14 mouse cellular contexts compared by ENCODE assay signal in genomic region chr7:80063902-80064736, GRCm38 (mm10). TPM values are rescaled to one million over a fixed set of nuclear protein-coding genes. Genes with fewer than 3 reads are reported as not detected.
DNase-seq lines count a peak whose midpoint lies in the region; ATAC-seq and TF ChIP-seq lines count a peak whose summit lies in the region.
"Had no signal": no experiment of that assay in that cellular context is flagged by ENCODE, and none has a peak within 500 bp of the region (broad histone marks: within the 10 kb centered on the region; RNA-seq: fewer than 3 reads in every experiment).

No protein-coding gene starts in this region.

- no peak for TF ChIP-seq CTCF in forebrain, postnatal 0 days (IDR thresholded peaks at IDR 0.05; ENCODE audit: low read depth)
- no peak for TF ChIP-seq CTCF in G1E (IDR thresholded peaks at IDR 0.05; ENCODE audit: low read depth, low read length)
- TF ChIP-seq CTCF in intestine, postnatal 0 days (IDR thresholded peaks at IDR 0.05; ENCODE audit: low read depth) = no peak

- H3K36me3 ChIP-seq in forebrain, embryonic 10.5 days (replicated peaks) = peaks cover 13% of the 10 kb centered on the region; the same call in 1 of the 2 replicates
- no peaks in the 10 kb centered on the region for H3K36me3 ChIP-seq in forebrain, postnatal 0 days (ENCODE audit: insufficient read depth)
- H3K36me3 ChIP-seq in G1E (replicated peaks) = peaks cover 53% of the 10 kb centered on the region
- H3K36me3 ChIP-seq in midbrain, embryonic 13.5 days = no peaks in the 10 kb centered on the region
- no peaks in the 10 kb centered on the region; the same call in 1 of the 2 replicates for H3K36me3 ChIP-seq in intestine, postnatal 0 days (ENCODE audit: control insufficient read depth, insufficient read depth)
- H3K36me3 ChIP-seq: liver, embryonic 13.5 days; neural tube, embryonic 13.5 days had no signal

- H3K27me3 ChIP-seq in forebrain, embryonic 10.5 days (ENCODE audit: poor library complexity, severe bottlenecking) = no peaks in the 10 kb centered on the region
- no peaks in the 10 kb centered on the region for H3K27me3 ChIP-seq in forebrain, postnatal 0 days (ENCODE audit: insufficient read depth, low read length)
- no peaks in the 10 kb centered on the region for H3K27me3 ChIP-seq in G1E (ENCODE audit: insufficient read depth, low read length)
- H3K27me3 ChIP-seq in midbrain, embryonic 13.5 days = no peaks in the 10 kb centered on the region
- no peaks in the 10 kb centered on the region for H3K27me3 ChIP-seq in intestine, postnatal 0 days (replicated peaks; ENCODE audit: control insufficient read depth, insufficient read depth, low read length)
- H3K27me3 ChIP-seq: liver, embryonic 13.5 days; neural tube, embryonic 13.5 days had no signal

- peak overlapping the region; percentile 7; the same call in 1 of the 2 replicates for H3K4me3 ChIP-seq in forebrain, embryonic 10.5 days
- H3K4me3 ChIP-seq in forebrain, postnatal 0 days (ENCODE audit: low read depth, low read length) = no peak overlapping the region
- peak overlapping the region; percentile 45; the same call in 1 of the 2 replicates for H3K4me3 ChIP-seq in G1E (ENCODE audit: low read depth, low read length)
- no peak overlapping the region for H3K4me3 ChIP-seq in midbrain, embryonic 13.5 days (replicated peaks)
- H3K4me3 ChIP-seq in intestine, postnatal 0 days (ENCODE audit: low read depth, low read length) = no peak overlapping the region
- H3K4me3 ChIP-seq: liver, embryonic 13.5 days; neural tube, embryonic 13.5 days had no signal

- no peaks in the 10 kb centered on the region for H3K9me3 ChIP-seq in forebrain, embryonic 10.5 days
- H3K9me3 ChIP-seq in forebrain, postnatal 0 days (ENCODE audit: low read length) = no peaks in the 10 kb centered on the region
- H3K9me3 ChIP-seq in G1E (replicated peaks) = no peaks in the 10 kb centered on the region
- H3K9me3 ChIP-seq in midbrain, embryonic 13.5 days = no peaks in the 10 kb centered on the region
- H3K9me3 ChIP-seq in intestine, postnatal 0 days (ENCODE audit: control insufficient read depth) = no peaks in the 10 kb centered on the region
- H3K9me3 ChIP-seq: liver, embryonic 13.5 days; neural tube, embryonic 13.5 days had no signal

- no peak for ATAC-seq in forebrain, postnatal 0 days
- ATAC-seq in G1E (ENCODE audit: extremely low read depth, insufficient number of reproducible peaks, low FRiP score, poor library complexity, severe bottlenecking) = 0 out of 2 replicates have a peak, but pooled peaks have one; percentile 7
- 0 out of 2 replicates have a peak, but pooled peaks have one; percentile 13 for ATAC-seq in granulocyte monocyte progenitor cell, adult 5-6 weeks (replicated peaks; ENCODE audit: poor library complexity, severe bottlenecking)
- no peak for ATAC-seq in midbrain, embryonic 13.5 days
- ATAC-seq in intestine, postnatal 0 days = no peak

- H3K9ac ChIP-seq in forebrain, postnatal 0 days = no peak overlapping the region
- H3K9ac ChIP-seq in midbrain, embryonic 13.5 days (replicated peaks) = 0 out of 2 replicates have a peak overlapping the region, but pooled peaks have one; percentile 7
- H3K9ac ChIP-seq in intestine, postnatal 0 days (ENCODE audit: low read depth, low read length) = no peak overlapping the region
- H3K9ac ChIP-seq: liver, embryonic 13.5 days had no signal

- DNase-seq in forebrain, embryonic 10.5 days (ENCODE audit: extremely low spot score, low spot score) = no peak
- no peak for DNase-seq in forebrain, postnatal 0 days
- peak; percentile 69 for DNase-seq in G1E (ENCODE audit: low spot score)
- no peak for DNase-seq in testis, postnatal 10 days (ENCODE audit: low spot score)
- no peak for DNase-seq in cerebellum, adult 11 months
- DNase-seq: cerebellum, postnatal 25 days; kidney, postnatal 14 days; liver, embryonic 13.5 days; thymus, adult 2 months had no signal

- peak overlapping the region; percentile 86 for H3K27ac ChIP-seq in forebrain, embryonic 10.5 days
- no peak overlapping the region for H3K27ac ChIP-seq in forebrain, postnatal 0 days (ENCODE audit: low read depth, low read length)
- peak overlapping the region; percentile 27 for H3K27ac ChIP-seq in midbrain, embryonic 13.5 days
- H3K27ac ChIP-seq in intestine, postnatal 0 days (ENCODE audit: low read depth, low read length) = no peak overlapping the region
- H3K27ac ChIP-seq: liver, embryonic 13.5 days; neural tube, embryonic 13.5 days had no signal

- WGBS in forebrain, embryonic 10.5 days = 63% methylated on average over 15 of the region's 15 CpGs
- 46% methylated on average over 15 of the region's 15 CpGs for WGBS in forebrain, postnatal 0 days
- 47% methylated on average over 15 of the region's 15 CpGs for WGBS in midbrain, embryonic 13.5 days
- WGBS in intestine, postnatal 0 days = 78% methylated on average over 15 of the region's 15 CpGs

- H3K4me2 ChIP-seq in forebrain, postnatal 0 days (ENCODE audit: low read depth) = no peak overlapping the region
- 0 out of 2 replicates have a peak overlapping the region, but pooled peaks have one; percentile 0 for H3K4me2 ChIP-seq in midbrain, embryonic 13.5 days (replicated peaks)
- no peak overlapping the region for H3K4me2 ChIP-seq in intestine, postnatal 0 days (replicated peaks; ENCODE audit: low read depth)
- H3K4me2 ChIP-seq: heart, embryonic 11.5 days; liver, embryonic 13.5 days; neural tube, embryonic 13.5 days had no signal

- H3K4me1 ChIP-seq in forebrain, embryonic 10.5 days = peaks cover 96% of the 10 kb centered on the region
- H3K4me1 ChIP-seq in forebrain, postnatal 0 days (ENCODE audit: insufficient read depth) = peaks cover 1% of the 10 kb centered on the region; the same call in 1 of the 2 replicates
- peaks cover 89% of the 10 kb centered on the region for H3K4me1 ChIP-seq in G1E (ENCODE audit: insufficient read depth, low read depth, low read length)
- H3K4me1 ChIP-seq in midbrain, embryonic 13.5 days (replicated peaks) = peaks cover 47% of the 10 kb centered on the region
- H3K4me1 ChIP-seq in intestine, postnatal 0 days (replicated peaks; ENCODE audit: control insufficient read depth, insufficient read depth, low read length) = 0 out of 2 replicates have a peak, but pooled peaks cover 4% of the 10 kb centered on the region

RNA-seq across cellular contexts. Expression of gene Zfp710, which starts 39.5 kb away (rescaled TPM):
- polyA plus RNA-seq in forebrain, embryonic 10.5 days (2016; fragmentation: Nextera tagmentation; extraction: Ambion mirVana) = 33.3 and 33.4 TPM in 2 replicates
- total RNA-seq in forebrain, postnatal 0 days (2014; rRNA removed) = 22.5 and 30.6 TPM in 2 replicates
- polyA plus RNA-seq in forebrain, postnatal 0 days (2015; fragmentation: Nextera tagmentation; extraction: Ambion mirVana) = 9.6 and 12.3 TPM in 2 replicates
- total RNA-seq in G1E (2014; fragmentation: Nextera tagmentation) (25.1 and 38.6 TPM in 2 replicates), G1E (2017) (10.7 and 13.1 TPM in 2 replicates)
- polyA plus RNA-seq in G1E (2012) = 53.7 and 54.3 TPM in 2 replicates
- total RNA-seq in granulocyte monocyte progenitor cell, adult 5-6 weeks (2014; fragmentation: Nextera tagmentation) = 26.7 and 27.6 TPM in 2 replicates
- total RNA-seq in granulocyte monocyte progenitor cell, adult 5-6 weeks (2017) = 13.7 and 24.3 TPM in 2 replicates
- polyA plus RNA-seq in midbrain, embryonic 13.5 days (2015; fragmentation: Nextera tagmentation; extraction: Ambion mirVana) = 21.3 and 25.1 TPM in 2 replicates
- 8.5 and 9.4 TPM in 2 replicates for polyA plus RNA-seq in intestine, postnatal 0 days (2015; fragmentation: Nextera tagmentation; extraction: Ambion mirVana)

RNA-seq across cellular contexts. Expression of gene Idh2, which starts 51.1 kb away (rescaled TPM):
- polyA plus RNA-seq in forebrain, embryonic 10.5 days (2016; fragmentation: Nextera tagmentation; extraction: Ambion mirVana) = 462 and 476 TPM in 2 replicates
- 143 and 145 TPM in 2 replicates for total RNA-seq in forebrain, postnatal 0 days (2014; rRNA removed)
- polyA plus RNA-seq in forebrain, postnatal 0 days (2015; fragmentation: Nextera tagmentation; extraction: Ambion mirVana) = 110 and 128 TPM in 2 replicates
- 58.5 and 87.5 TPM in 2 replicates for total RNA-seq in G1E (2014; fragmentation: Nextera tagmentation)
- total RNA-seq in G1E (2017) = 98.7 and 106 TPM in 2 replicates
- polyA plus RNA-seq in G1E (2012) = 90.0 and 114 TPM in 2 replicates
- total RNA-seq in granulocyte monocyte progenitor cell, adult 5-6 weeks (2014; fragmentation: Nextera tagmentation) = 259 and 298 TPM in 2 replicates
- 338 and 368 TPM in 2 replicates for total RNA-seq in granulocyte monocyte progenitor cell, adult 5-6 weeks (2017)
- polyA plus RNA-seq in midbrain, embryonic 13.5 days (2015; fragmentation: Nextera tagmentation; extraction: Ambion mirVana) = 291 and 296 TPM in 2 replicates
- 185 and 190 TPM in 2 replicates for polyA plus RNA-seq in intestine, postnatal 0 days (2015; fragmentation: Nextera tagmentation; extraction: Ambion mirVana)

Comparison
In these comparisons a context has a peak if more than half of its experiments do, and no peak if none do; other contexts are left out.
1. H3K27ac ChIP-seq: peak in forebrain, embryonic 10.5 days (single experiment) and midbrain, embryonic 13.5 days (single experiment); none in forebrain, postnatal 0 days (single experiment) and intestine, postnatal 0 days (single experiment).
2. H3K4me3 ChIP-seq: peak in forebrain, embryonic 10.5 days (single experiment) and G1E (single experiment); none in forebrain, postnatal 0 days (single experiment), midbrain, embryonic 13.5 days (single experiment) and intestine, postnatal 0 days (single experiment).
3. ATAC-seq: peak in G1E (single experiment) and granulocyte monocyte progenitor cell, adult 5-6 weeks (single experiment); none in forebrain, postnatal 0 days (single experiment), midbrain, embryonic 13.5 days (single experiment) and intestine, postnatal 0 days (single experiment).